Mouse (Mus musculus): Measurements from ENCODE around the gene Shroom1.

Shroom1 gene

GRCm38 (mm10) chr11:53447996-53448395 lies 9.0 kb upstream of the Shroom1 start:
- DNase-seq: no peak

- no peak for DNase-seq
These were observed 8.5 kb upstream of the Shroom1 start for GRCm38 (mm10) chr11:53448529-53448928.

- DNase-seq: no peak
These were observed 6.8 kb upstream of the Shroom1 start for GRCm38 (mm10) chr11:53450070-53450705.

- no peak for DNase-seq
These were observed 5.6 kb upstream of the Shroom1 start for GRCm38 (mm10) chr11:53451361-53451760.

- no peak for DNase-seq
These were observed 4.6 kb upstream of the Shroom1 start for GRCm38 (mm10) chr11:53452396-53452795.

GRCm38 (mm10) chr11:53453031-53453430 lies 4.0 kb upstream of the Shroom1 start:
- no peak for DNase-seq

GRCm38 (mm10) chr11:53457372-53457954 lies 458 bp downstream of the Shroom1 start:
- peak; percentile 26 for DNase-seq

GRCm38 (mm10) chr11:53458996-53459395 lies 2.0 kb downstream of the Shroom1 start:
- no peak for DNase-seq

GRCm38 (mm10) chr11:53460192-53460591 lies 3.2 kb downstream of the Shroom1 start:
- no peak for DNase-seq

- no peak for DNase-seq
These were observed 4.7 kb downstream of the Shroom1 start for GRCm38 (mm10) chr11:53461727-53462126.

GRCm38 (mm10) chr11:53463551-53464424 lies 6.8 kb downstream of the Shroom1 start:
- no peak for DNase-seq

- peak; percentile 87 for DNase-seq
These were observed 9.4 kb downstream of the Shroom1 start for GRCm38 (mm10) chr11:53466231-53466971.

- no peak for DNase-seq
These were observed 12.4 kb downstream of the Shroom1 start for GRCm38 (mm10) chr11:53469294-53469967.

GRCm38 (mm10) chr11:53469968-53470695 lies 13.1 kb downstream of the Shroom1 start, which contains the start of gene Gm9837:
Gm9837 (minus strand) TSS chr11:53470479.
- DNase-seq: peak; percentile 93

GRCm38 (mm10) chr11:53472709-53473108 lies 15.7 kb downstream of the Shroom1 start:
- DNase-seq: no peak

GRCm38 (mm10) chr11:53475620-53476019 lies 18.6 kb downstream of the Shroom1 start:
- no peak for DNase-seq

GRCm38 (mm10) chr11:53477833-53478232 lies 20.8 kb downstream of the Shroom1 start:
- no peak for DNase-seq

GRCm38 (mm10) chr11:53478383-53479170 lies 21.6 kb downstream of the Shroom1 start:
- DNase-seq: no peak

- no peak for DNase-seq
These were observed 22.3 kb downstream of the Shroom1 start for GRCm38 (mm10) chr11:53479171-53479782.

- no peak for DNase-seq
These were observed 22.8 kb downstream of the Shroom1 start, which contains the start of the genes Gm9945 and Sowaha for GRCm38 (mm10) chr11:53479783-53480301. Gm9945 (plus strand) TSS chr11:53480166. Sowaha (minus strand) TSS chr11:53480274.

Data from lung, postnatal 10 days (tissue).